Mouse (Mus musculus) megakaryocyte-erythroid progenitor cell, adult 5-6 weeks (primary cell): ENCODE data around the gene Gm20695. TPM values are rescaled to one million over a fixed set of nuclear protein-coding genes. Genes with fewer than 3 reads are reported as not detected.
A peak's percentile ranks its signal among the peaks of the same experiment; 100 is the strongest.
"Not testable (repeated sequence)": the region's sequence is repeated elsewhere in the genome, so short reads cannot be mapped to it uniquely, and the experiment has no call there.

Experiments
- ATAC-seq: replicated peaks from 2 replicates; pipeline ENCODE4 v1.8.0; 2016; ENCODE audit warnings: mild to moderate bottlenecking, inconsistent platforms; ENCODE audit not compliant: severe bottlenecking, poor library complexity, low FRiP score, low TSS enrichment
- total RNA-seq, 2 experiments: library from RNA; stranded (forward) in 1 of 2; stranded (reverse) in 1 of 2; fragments of 200-1000, 215-1000 nt in 1 of 2; fragments of >200 nt in 1 of 2; fragmentation: Nextera tagmentation in 1 of 2; gene quantifications; 2 replicates each; pipeline ENCODE4 v1.2.3; 2014 to 2017

Gm20695 gene
- total RNA-seq (2014; fragmentation: Nextera tagmentation) (not detected in 2 replicates), total RNA-seq (2017) (0.38 and 3.1 TPM in 2 replicates)

DNA sequence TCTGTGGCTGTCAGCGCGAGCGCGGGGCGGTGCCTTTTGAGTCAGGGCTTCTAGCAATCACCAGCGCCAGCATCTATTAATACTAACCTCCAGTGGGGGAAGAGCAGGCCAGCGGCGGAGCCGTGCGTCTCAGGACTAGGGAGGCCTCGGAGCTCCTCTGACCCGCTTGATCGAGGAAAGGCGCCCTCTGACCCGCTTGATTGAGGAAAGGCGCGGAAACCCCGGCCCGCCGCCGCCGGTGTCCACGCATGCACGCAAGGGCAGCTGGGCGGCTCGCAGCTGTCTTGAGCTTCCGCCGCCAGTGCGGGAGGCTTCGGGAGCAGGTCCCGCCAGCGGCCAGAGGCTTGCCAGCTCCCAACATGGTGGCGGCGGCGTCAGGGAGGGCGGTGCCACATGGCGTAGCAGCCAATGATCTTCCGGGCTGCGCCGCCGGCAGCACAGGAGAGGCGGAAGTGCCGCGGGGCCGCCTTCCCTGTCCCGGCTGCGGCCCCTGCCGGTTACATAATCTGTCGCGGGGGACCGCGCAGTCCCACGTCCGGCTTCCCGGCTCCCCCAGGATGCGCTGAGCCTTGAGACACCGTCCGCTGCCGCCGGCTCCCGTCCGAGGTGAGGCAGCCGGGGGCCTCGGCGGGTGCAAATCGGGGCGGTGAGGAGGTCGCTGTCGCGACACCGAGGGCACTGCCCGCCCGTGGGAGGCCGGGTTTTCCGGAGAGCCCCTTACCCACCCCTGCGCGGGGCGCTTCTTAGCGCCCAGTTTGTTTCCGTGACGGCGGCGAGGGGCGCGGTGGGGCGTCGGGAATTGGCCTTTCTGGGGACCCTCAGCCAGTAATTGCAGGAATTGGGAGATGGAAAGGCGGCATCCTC, at the start of gene Gm20695, which contains the start of gene Zfp597:
Gm20695 (plus strand) TSS at position 448 of the 864 bp plus-strand sequence.
Zfp597 (minus strand) TSS at position 361 of the 864 bp plus-strand sequence.
- peak; percentile 98 for ATAC-seq

DNA sequence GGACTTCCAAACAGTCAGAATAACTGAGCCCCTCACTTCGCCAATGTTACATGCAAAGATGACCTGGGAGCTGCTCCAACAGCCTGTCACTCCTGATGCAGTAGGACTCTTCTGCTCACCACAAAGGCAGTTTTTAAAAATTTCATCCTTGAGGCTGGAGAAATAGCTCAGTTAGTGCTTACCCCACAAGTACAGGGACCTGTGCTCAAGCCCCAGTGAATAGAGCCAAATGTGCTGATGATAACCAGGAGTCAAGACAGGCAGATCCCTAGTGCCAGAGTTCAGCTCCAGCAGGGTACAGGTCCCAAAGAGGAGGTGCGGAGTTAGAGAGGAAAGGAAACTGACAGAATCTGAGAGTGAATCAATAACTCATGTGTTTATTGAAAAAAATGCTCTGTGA, 49.0 kb upstream of the Gm20695 start:
- no peak for ATAC-seq

DNA sequence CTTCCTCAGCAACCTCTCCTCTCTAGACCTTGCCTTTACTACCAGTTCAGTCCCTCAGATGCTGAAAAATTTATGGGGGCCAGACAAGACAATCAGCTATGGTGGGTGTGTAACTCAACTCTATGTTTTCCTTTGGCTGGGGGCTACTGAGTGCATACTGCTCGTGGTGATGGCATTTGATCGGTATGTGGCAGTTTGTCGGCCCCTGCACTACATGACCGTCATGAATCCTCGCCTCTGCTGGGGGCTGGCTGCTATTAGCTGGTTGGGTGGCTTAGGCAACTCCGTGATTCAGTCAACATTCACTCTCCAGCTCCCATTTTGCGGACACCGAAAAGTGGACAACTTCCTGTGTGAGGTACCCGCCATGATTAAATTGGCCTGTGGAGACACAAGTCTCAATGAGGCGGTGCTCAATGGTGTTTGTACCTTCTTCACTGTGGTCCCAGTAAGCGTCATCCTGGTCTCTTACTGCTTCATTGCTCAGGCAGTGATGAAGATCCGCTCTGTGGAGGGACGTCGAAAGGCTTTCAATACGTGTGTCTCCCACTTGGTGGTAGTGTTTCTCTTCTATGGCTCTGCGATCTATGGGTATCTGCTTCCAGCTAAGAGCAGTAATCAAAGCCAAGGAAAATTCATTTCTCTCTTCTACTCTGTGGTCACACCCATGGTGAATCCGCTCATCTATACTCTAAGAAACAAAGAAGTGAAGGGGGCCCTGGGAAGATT, 45.1 kb upstream of the Gm20695 start:
- no peak; the same call in 1 of the 2 replicates for ATAC-seq

DNA sequence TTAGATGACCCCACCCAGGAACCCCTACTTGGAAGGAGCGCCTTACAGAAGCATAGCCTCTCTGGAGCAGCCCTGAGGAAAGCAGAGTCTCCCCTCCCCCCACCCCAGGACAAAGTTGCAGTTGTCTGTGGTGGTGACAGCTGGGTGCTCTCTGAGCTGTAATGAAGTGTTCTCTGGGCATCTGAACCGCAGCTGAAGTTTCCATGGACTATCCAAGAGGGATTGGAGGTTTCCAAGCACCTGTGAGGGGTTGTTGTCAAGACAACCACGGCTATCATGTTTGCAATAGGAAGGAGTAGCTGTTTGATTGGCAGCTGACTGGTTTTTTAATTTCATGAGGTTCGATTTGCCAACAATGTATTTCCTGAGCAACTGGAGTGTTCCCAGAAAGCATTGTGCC, 41.5 kb upstream of the Gm20695 start:
- no peak for ATAC-seq

GRCm38 (mm10) chr16:3843796-3844195, 40.7 kb upstream of the Gm20695 start:
- ATAC-seq, result no peak

DNA sequence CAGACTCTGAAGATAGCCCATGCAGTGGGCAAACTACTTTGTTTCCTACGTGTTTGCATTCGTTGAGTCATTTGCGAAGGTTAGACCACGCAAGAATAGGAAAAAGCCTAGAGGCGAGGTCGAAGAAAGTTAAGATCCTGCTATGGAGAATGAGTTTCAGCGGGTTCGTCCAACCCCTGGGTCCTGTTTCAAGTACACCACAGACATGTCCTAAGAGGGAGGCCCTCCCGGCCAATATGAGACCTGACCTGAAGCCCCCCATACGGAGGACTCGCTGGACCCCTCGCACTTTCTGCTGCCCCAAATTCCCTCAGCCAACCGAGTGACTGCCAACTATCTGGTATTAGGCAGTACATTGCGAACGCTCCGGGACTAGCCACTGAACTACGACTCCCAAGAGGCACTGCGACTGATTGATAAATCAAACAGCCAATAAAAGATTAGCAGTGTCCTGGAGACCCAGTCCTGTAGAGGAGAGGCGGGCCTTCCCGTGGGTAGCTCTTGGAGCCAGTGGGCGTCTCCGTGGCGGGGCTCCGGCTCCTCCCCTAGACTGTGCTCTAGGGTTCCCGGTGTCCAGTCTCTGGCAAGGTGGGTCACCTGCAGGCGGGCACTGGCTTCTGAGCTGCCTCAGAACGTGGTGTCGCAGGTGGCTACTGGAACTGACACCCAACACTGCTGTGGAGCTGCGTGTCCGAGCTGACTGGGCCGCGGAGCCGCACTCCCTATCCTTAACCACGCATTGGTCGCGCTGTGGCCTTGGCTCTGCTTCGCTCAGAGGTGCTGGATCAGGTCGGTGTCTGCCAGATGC, 37.5 kb upstream of the Gm20695 start, which contains the start of gene Zfp174:
Zfp174 (plus strand) TSS at position 558 of the 808 bp plus-strand sequence.
- ATAC-seq, result peak; percentile 98

- no peak for ATAC-seq
Observed at GRCm38 (mm10) chr16:3847871-3848270, 36.6 kb upstream of the Gm20695 start.

- no peak for ATAC-seq
Observed at GRCm38 (mm10) chr16:3848416-3848815, 36.0 kb upstream of the Gm20695 start.

GRCm38 (mm10) chr16:3851301-3851700, 33.1 kb upstream of the Gm20695 start:
- not testable (repeated sequence) for ATAC-seq

GRCm38 (mm10) chr16:3852586-3852985, 31.9 kb upstream of the Gm20695 start:
- no peak for ATAC-seq

GRCm38 (mm10) chr16:3854437-3855182, 29.8 kb upstream of the Gm20695 start:
- no peak for ATAC-seq

- peak; percentile 76 for ATAC-seq
Observed at GRCm38 (mm10) chr16:3855776-3856175, 28.7 kb upstream of the Gm20695 start.

DNA sequence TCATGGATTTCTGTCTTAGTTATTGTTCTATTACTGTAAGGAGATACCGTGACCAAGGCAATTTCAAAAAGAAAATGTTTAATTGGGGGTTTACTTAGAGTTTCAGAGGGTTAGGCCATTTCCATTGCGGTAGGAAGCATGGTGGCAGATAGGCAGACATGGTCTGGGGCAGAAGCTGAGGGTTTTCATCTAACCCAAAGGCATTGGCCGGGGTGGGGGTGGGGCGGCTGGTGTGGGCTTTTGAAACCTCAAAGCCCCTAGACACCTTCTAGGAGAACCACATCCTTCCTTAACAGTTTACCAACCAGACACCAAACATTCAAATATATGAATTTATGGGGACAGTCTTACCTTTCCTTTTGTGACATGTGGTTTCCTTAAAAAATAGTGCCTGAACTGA, 25.2 kb upstream of the Gm20695 start:
- ATAC-seq, result no peak

GRCm38 (mm10) chr16:3871815-3872214, 12.6 kb upstream of the Gm20695 start:
- ATAC-seq, result peak; percentile 13

DNA sequence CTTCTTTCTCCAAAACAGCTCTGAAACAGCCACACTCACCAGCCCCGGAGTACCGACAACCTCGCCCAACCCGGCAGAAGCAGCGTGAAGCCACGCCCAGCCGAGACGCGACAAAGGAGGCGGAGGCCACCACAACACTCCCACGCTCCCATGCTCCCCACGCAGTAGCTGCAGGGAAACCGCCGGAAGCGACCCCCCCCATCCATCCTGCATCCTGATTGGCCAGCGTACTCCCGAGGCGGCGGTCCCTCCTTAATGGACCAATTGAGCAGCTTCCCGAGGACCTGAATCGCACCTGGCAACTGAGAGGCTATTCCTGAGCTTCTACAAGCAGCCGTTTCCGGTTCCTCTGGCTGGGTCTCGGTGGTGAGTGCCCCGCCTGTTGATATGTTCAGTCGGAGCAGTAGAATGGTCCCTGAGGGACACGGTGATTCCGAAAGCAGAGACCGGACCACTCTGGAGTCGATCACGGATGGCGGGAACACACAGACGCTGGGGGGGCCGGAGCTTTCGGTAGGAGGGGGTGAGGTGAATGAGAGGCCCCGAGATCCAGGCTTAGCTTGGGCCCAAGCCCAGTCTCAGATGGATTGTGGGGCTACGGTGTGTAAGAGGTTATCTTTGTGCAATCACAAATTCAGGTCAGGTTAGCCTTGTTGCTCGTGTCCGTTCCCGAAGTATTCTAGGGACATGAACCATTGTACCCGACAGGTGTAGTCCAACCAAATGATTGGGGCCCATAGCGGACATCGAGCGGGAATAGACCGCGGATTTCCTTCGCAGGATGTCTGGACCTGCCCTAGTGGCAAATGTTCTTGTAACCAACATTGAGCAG, 12.0 kb upstream of the Gm20695 start, which contains the start of gene Naa60:
Naa60 (plus strand) TSS at position 160 of the 832 bp plus-strand sequence.
- peak; percentile 99 for ATAC-seq

GRCm38 (mm10) chr16:3876346-3876745, 8.1 kb upstream of the Gm20695 start:
- ATAC-seq, result no peak

- no peak for ATAC-seq
Observed at GRCm38 (mm10) chr16:3885065-3885670, 720 bp downstream of the Gm20695 start.
